Mouse (Mus musculus): ENCODE measurements around the gene Fth1. TPM values are rescaled to one million over a fixed set of nuclear protein-coding genes. Genes with fewer than 3 reads are reported as not detected.
A peak's percentile ranks its signal among the peaks of the same experiment; 100 is the strongest.

Fth1 gene
- polyA plus RNA-seq, 1 experiment from 2014 or later, result 1,712 TPM

GRCm38 (mm10) chr19:9985900-9986421, 5.6 kb downstream of the Fth1 start:
- no peaks in the 10 kb centered on the region for H3K27me3 ChIP-seq (replicated peaks; ENCODE audit: control insufficient read depth, insufficient read depth, low read length)
- no peak overlapping the region for H3K27ac ChIP-seq (replicated peaks; ENCODE audit: low read depth, low read length)
- ATAC-seq (ENCODE audit: low read depth) (no peak), DNase-seq (ENCODE audit: low spot score) (no peak)
- no peak overlapping the region for H3K4me3 ChIP-seq (ENCODE audit: low read depth, low read length)
- no peaks in the 10 kb centered on the region for H3K9me3 ChIP-seq (ENCODE audit: control insufficient read depth, low read length)
- H3K4me1 ChIP-seq (ENCODE audit: control insufficient read depth, insufficient read depth, low read length), result peaks cover 21% of the 10 kb centered on the region
- 86% methylated on average over 2 of the region's 2 CpGs for WGBS
- H3K9ac ChIP-seq (ENCODE audit: low read depth, low read length), result no peak overlapping the region
- H3K4me2 ChIP-seq (ENCODE audit: low read depth, low read length), result no peak overlapping the region
- H3K36me3 ChIP-seq (ENCODE audit: control insufficient read depth, insufficient read depth, low read length), result peaks cover 28% of the 10 kb centered on the region

DNA sequence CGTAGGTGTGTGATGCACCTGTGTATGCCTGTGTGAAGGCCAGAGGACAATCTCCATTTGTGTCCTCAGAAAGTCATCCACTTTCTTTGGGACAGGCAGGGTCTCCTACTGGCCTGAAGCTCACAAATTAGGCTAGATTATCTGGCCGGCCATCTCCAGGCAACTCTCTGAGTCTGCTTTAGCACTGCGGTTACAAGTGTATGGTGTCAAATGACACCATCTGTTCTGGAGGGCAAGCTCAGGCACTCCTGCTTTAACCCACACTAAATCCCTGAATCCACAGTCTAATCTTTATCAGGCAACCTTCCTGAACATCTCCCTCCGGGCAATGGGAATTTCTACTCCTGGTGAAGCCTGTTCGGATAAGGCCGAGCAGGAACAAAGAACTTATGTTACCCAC, 6.8 kb downstream of the Fth1 start:
- DNase-seq (ENCODE audit: low spot score), result peak; percentile 71

GRCm38 (mm10) chr19:9987593-9987992, 7.2 kb downstream of the Fth1 start:
- ATAC-seq (ENCODE audit: low read depth) (no peak), DNase-seq (ENCODE audit: low spot score) (no peak)
- no peak overlapping the region for H3K4me2 ChIP-seq (ENCODE audit: low read depth, low read length)
- H3K4me3 ChIP-seq (ENCODE audit: low read depth, low read length), result no peak overlapping the region
- H3K4me1 ChIP-seq (ENCODE audit: control insufficient read depth, insufficient read depth, low read length), result peaks cover 16% of the 10 kb centered on the region
- no peak overlapping the region for H3K27ac ChIP-seq (replicated peaks; ENCODE audit: low read depth, low read length)
- peaks cover 28% of the 10 kb centered on the region for H3K36me3 ChIP-seq (ENCODE audit: control insufficient read depth, insufficient read depth, low read length)
- H3K27me3 ChIP-seq (replicated peaks; ENCODE audit: control insufficient read depth, insufficient read depth, low read length), result no peaks in the 10 kb centered on the region
- H3K9ac ChIP-seq (ENCODE audit: low read depth, low read length), result no peak overlapping the region
- no peaks in the 10 kb centered on the region for H3K9me3 ChIP-seq (ENCODE audit: control insufficient read depth, low read length)

More for the DNA sequence above, 6.8 kb downstream of the Fth1 start:
- peaks cover 16% of the 10 kb centered on the region for H3K4me1 ChIP-seq (ENCODE audit: control insufficient read depth, insufficient read depth, low read length)
- ATAC-seq (ENCODE audit: low read depth), result no peak
- H3K4me3 ChIP-seq (ENCODE audit: low read depth, low read length), result no peak overlapping the region
- H3K36me3 ChIP-seq (ENCODE audit: control insufficient read depth, insufficient read depth, low read length), result peaks cover 28% of the 10 kb centered on the region
- 20% methylated on average over 6 of the region's 6 CpGs for WGBS
- no peak overlapping the region for H3K4me2 ChIP-seq (ENCODE audit: low read depth, low read length)
- H3K9me3 ChIP-seq (ENCODE audit: control insufficient read depth, low read length), result no peaks in the 10 kb centered on the region
- no peak overlapping the region for H3K27ac ChIP-seq (replicated peaks; ENCODE audit: low read depth, low read length)
- no peaks in the 10 kb centered on the region for H3K27me3 ChIP-seq (replicated peaks; ENCODE audit: control insufficient read depth, insufficient read depth, low read length)
- no peak overlapping the region for H3K9ac ChIP-seq (ENCODE audit: low read depth, low read length)

DNA sequence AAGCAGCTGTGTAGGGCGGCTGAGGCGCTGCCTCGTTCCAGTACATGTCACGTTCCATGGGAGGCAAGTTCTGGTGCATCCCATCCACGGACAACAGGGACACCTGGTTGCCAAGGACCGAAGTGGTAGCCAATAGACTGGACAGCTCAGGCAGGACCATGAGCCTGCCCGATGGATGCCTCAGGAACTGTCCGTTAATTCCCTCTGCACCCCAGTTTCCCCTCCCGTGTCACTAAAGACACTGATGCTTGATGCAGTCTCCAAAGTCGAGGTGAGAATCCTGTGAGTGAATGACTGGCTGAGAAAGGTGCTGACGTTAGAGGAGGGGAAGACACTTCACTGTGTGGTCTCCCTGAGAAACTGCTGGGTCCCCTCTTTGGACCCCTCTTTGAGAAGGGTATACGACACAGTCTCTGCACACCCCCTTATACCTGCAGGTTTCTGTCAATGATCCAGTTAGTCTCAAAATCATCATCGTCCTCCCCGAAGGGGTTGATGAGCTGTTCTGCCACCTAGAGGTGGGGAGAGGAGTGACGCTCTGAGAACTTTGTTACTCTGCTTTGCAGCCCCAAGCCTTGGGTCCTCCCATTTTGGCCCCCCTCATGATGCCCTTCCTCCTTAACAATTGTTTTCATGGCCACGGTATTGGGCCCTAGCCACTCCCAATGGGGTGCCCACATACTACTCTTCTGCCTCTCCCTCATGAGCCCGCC, 8.9 kb downstream of the Fth1 start:
- no peak overlapping the region for H3K4me2 ChIP-seq (ENCODE audit: low read depth, low read length)
- H3K4me1 ChIP-seq (ENCODE audit: control insufficient read depth, insufficient read depth, low read length), result peaks cover 8% of the 10 kb centered on the region
- no peak for DNase-seq (ENCODE audit: low spot score)
- H3K36me3 ChIP-seq (ENCODE audit: control insufficient read depth, insufficient read depth, low read length), result peaks cover 22% of the 10 kb centered on the region
- no peak for ATAC-seq (ENCODE audit: low read depth)
- WGBS, result 69% methylated on average over 17 of the region's 17 CpGs
- H3K9ac ChIP-seq (ENCODE audit: low read depth, low read length), result no peak overlapping the region
- no peaks in the 10 kb centered on the region for H3K9me3 ChIP-seq (ENCODE audit: control insufficient read depth, low read length)
- no peak overlapping the region for H3K4me3 ChIP-seq (ENCODE audit: low read depth, low read length)
- H3K27ac ChIP-seq (replicated peaks; ENCODE audit: low read depth, low read length), result no peak overlapping the region
- H3K27me3 ChIP-seq (replicated peaks; ENCODE audit: control insufficient read depth, insufficient read depth, low read length), result no peaks in the 10 kb centered on the region

- Histone ChIP-seq H3K4me3 (ENCODE audit: low read depth, low read length) (no peak overlapping the region), H3K4me1 (ENCODE audit: control insufficient read depth, insufficient read depth, low read length) (peaks cover 8% of the 10 kb centered on the region), H3K27ac (replicated peaks; ENCODE audit: low read depth, low read length) (no peak overlapping the region), H3K9ac (ENCODE audit: low read depth, low read length) (no peak overlapping the region), H3K4me2 (ENCODE audit: low read depth, low read length) (no peak overlapping the region), H3K36me3 (ENCODE audit: control insufficient read depth, insufficient read depth, low read length) (peaks cover 17% of the 10 kb centered on the region), H3K9me3 (ENCODE audit: control insufficient read depth, low read length) (no peaks in the 10 kb centered on the region), H3K27me3 (replicated peaks; ENCODE audit: control insufficient read depth, insufficient read depth, low read length) (no peaks in the 10 kb centered on the region)
- ATAC-seq (ENCODE audit: low read depth), result no peak
- DNase-seq (ENCODE audit: low spot score), result no peak
Observed at GRCm38 (mm10) chr19:9989884-9990256, 9.5 kb downstream of the Fth1 start.

GRCm38 (mm10) chr19:9991304-9991703, 10.9 kb downstream of the Fth1 start:
- Histone ChIP-seq H3K4me1 (ENCODE audit: control insufficient read depth, insufficient read depth, low read length) (peaks cover 8% of the 10 kb centered on the region), H3K27me3 (replicated peaks; ENCODE audit: control insufficient read depth, insufficient read depth, low read length) (no peaks in the 10 kb centered on the region), H3K9me3 (ENCODE audit: control insufficient read depth, low read length) (no peaks in the 10 kb centered on the region), H3K27ac (replicated peaks; ENCODE audit: low read depth, low read length) (no peak overlapping the region), H3K4me2 (ENCODE audit: low read depth, low read length) (no peak overlapping the region), H3K9ac (ENCODE audit: low read depth, low read length) (no peak overlapping the region), H3K36me3 (ENCODE audit: control insufficient read depth, insufficient read depth, low read length) (peaks cover 3% of the 10 kb centered on the region), H3K4me3 (ENCODE audit: low read depth, low read length) (no peak overlapping the region)
- WGBS, result 18% methylated on average over 5 of the region's 5 CpGs
- ATAC-seq (ENCODE audit: low read depth) (peak; percentile 5; the same call in 1 of the 2 replicates), DNase-seq (ENCODE audit: low spot score) (peak; percentile 82)

DNA sequence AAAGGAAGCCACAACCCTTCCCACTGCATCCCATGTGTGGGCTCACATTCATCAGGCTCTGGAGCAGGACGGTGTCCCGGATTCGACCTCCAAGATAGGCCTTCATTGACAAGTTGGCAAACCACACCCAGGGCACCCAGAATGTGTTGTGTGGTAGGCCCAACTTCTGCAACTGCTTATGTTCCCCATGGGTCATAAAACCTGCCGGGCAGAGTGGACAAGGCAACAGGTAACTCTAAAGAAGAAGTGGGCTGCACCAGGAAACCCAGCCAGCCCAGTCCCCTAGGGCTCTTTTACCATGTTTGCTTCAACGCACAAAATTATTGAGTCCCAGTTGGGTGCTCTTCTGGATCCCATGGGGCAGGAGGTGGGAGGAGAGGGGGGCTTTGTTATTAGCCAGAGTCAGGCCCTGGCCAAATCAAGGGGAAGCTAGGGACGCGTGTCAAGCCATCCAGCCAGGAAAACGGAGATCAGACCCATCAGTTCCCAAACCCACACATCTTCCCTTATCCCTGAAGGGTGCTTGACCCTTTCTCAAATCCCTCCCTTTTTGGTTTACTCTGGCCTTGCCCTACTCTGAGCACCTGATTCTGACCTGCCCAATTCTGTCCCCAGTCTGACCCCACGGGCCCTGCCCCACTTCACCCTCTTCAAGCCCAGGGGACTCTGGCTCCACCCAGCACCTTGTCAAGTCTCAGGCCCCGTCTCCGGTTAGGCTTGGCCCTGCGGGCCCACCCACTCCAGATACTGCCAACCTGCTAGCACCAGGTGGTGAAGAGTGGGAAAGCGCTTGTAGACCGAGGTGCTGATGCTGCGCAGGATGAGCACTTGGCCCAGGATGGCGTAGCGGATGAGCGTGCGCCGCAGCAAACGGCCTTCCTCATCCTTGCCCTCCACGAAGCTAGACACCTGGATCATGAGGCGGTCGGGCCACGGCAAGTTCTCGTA, 11.9 kb downstream of the Fth1 start:
- 46% methylated on average over 25 of the region's 26 CpGs for WGBS
- Histone ChIP-seq H3K4me2 (ENCODE audit: low read depth, low read length) (peak overlapping the region; percentile 56), H3K27ac (replicated peaks; ENCODE audit: low read depth, low read length) (0 out of 2 replicates have a peak overlapping the region, but pooled peaks have one; percentile 13)

DNA sequence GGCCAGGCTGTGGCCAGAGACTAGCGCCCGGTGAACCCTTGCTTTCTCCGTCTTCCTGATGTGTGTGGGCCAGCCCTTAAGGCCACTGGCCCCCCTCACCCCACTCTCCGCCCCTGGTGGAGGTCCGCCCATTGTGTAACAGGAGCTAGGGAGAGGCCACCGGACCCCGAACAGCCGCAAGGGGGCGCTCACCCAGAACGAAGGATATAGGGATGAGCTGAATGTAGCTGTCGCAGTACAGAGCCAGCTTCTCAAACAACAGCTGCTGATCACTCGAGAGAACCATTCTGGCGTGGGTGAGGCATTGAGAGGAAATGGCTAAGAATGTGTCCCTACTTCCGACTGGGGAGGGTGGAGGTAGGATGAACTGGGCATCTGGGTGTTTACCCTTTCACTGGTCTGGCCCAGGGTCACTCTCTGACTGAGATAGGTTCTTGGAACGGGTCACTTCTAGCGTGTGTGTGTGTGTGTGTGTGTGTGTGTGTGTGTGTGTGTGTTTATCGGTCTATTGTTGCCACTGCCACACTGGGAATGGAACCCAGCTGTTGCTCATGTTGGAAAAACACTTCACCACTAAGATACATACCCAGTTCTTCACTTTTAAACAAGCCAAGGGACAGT, 12.7 kb downstream of the Fth1 start:
- H3K4me1 ChIP-seq (ENCODE audit: control insufficient read depth, insufficient read depth, low read length), result no peaks in the 10 kb centered on the region
- peak; percentile 86 for DNase-seq (ENCODE audit: low spot score)
- no peaks in the 10 kb centered on the region for H3K36me3 ChIP-seq (ENCODE audit: control insufficient read depth, insufficient read depth, low read length)
- peak overlapping the region; percentile 33 for H3K4me3 ChIP-seq (ENCODE audit: low read depth, low read length)
- H3K27ac ChIP-seq (replicated peaks; ENCODE audit: low read depth, low read length), result 0 out of 2 replicates have a peak overlapping the region, but pooled peaks have one; percentile 13
- H3K4me2 ChIP-seq (ENCODE audit: low read depth, low read length), result peak overlapping the region; percentile 56
- H3K9me3 ChIP-seq (ENCODE audit: control insufficient read depth, low read length), result no peaks in the 10 kb centered on the region
- peak; percentile 94 for ATAC-seq (ENCODE audit: low read depth)
- whole genome bisulfite sequencing, result 10% methylated on average over 15 of the region's 17 CpGs
- H3K9ac ChIP-seq (ENCODE audit: low read depth, low read length), result 0 out of 2 replicates have a peak overlapping the region, but pooled peaks have one; percentile 53
- H3K27me3 ChIP-seq (replicated peaks; ENCODE audit: control insufficient read depth, insufficient read depth, low read length), result no peaks in the 10 kb centered on the region

More for the DNA sequence above, 11.9 kb downstream of the Fth1 start:
- DNase-seq (ENCODE audit: low spot score) (no peak), ATAC-seq (ENCODE audit: low read depth) (peak; percentile 34)
- Histone ChIP-seq H3K9ac (ENCODE audit: low read depth, low read length) (0 out of 2 replicates have a peak overlapping the region, but pooled peaks have one; percentile 53), H3K4me3 (ENCODE audit: low read depth, low read length) (peak overlapping the region; percentile 33), H3K4me1 (ENCODE audit: control insufficient read depth, insufficient read depth, low read length) (peaks cover 5% of the 10 kb centered on the region), H3K36me3 (ENCODE audit: control insufficient read depth, insufficient read depth, low read length) (no peaks in the 10 kb centered on the region), H3K9me3 (ENCODE audit: control insufficient read depth, low read length) (no peaks in the 10 kb centered on the region), H3K27me3 (replicated peaks; ENCODE audit: control insufficient read depth, insufficient read depth, low read length) (no peaks in the 10 kb centered on the region)
